Mouse (Mus musculus) left cerebral cortex, adult 11 months (tissue): ENCODE measurements at regions not wholly inside any gene's neighbourhood (a gene's known extent, or its start where the extent isn't known, plus 50 kb on each side); places are given as distances from the start of the nearest gene placed in this dataset.

ENCODE experiments used
- DNase-seq: peaks from one replicate; pipeline ENCODE4 v3.0.0; 2022; ENCODE audit warnings: low spot score

GRCm38 (mm10) chr15:93705109-93705508 lies 109.4 kb upstream of the Prickle1 start:
- no peak for DNase-seq

GRCm38 (mm10) chr15:93701017-93701416 lies 105.3 kb upstream of the Prickle1 start:
- no peak for DNase-seq

- DNase-seq, result no peak
Observed at GRCm38 (mm10) chr15:93699971-93700370, 104.3 kb upstream of the Prickle1 start.

- DNase-seq, result no peak
Observed at GRCm38 (mm10) chr15:93698182-93698822, 102.6 kb upstream of the Prickle1 start.

- no peak for DNase-seq
Observed at GRCm38 (mm10) chr15:93690717-93691116, 95.0 kb upstream of the Prickle1 start.

- DNase-seq, result peak; percentile 73
Observed at GRCm38 (mm10) chr15:93690011-93690410, 94.3 kb upstream of the Prickle1 start.

GRCm38 (mm10) chr15:93686385-93686784 lies 90.7 kb upstream of the Prickle1 start:
- no peak for DNase-seq

- no peak for DNase-seq
Observed at GRCm38 (mm10) chr15:93681602-93682001, 85.9 kb upstream of the Prickle1 start.

- no peak for DNase-seq
Observed at GRCm38 (mm10) chr15:93675624-93676023, 79.9 kb upstream of the Prickle1 start.

- no peak for DNase-seq
Observed at GRCm38 (mm10) chr15:93673976-93674375, 78.3 kb upstream of the Prickle1 start.

- no peak for DNase-seq
Observed at GRCm38 (mm10) chr15:93663876-93664275, 68.2 kb upstream of the Prickle1 start.

- DNase-seq, result no peak
Observed at GRCm38 (mm10) chr15:93662601-93663000, 66.9 kb upstream of the Prickle1 start.

- no peak for DNase-seq
Observed at GRCm38 (mm10) chr15:93661801-93662200, 66.1 kb upstream of the Prickle1 start.

GRCm38 (mm10) chr15:93660952-93661648 lies 65.4 kb upstream of the Prickle1 start:
- DNase-seq, result no peak

- no peak for DNase-seq
Observed at GRCm38 (mm10) chr15:93657171-93657570, 61.5 kb upstream of the Prickle1 start.

GRCm38 (mm10) chr15:93656713-93657112 lies 61.0 kb upstream of the Prickle1 start:
- no peak for DNase-seq

GRCm38 (mm10) chr15:93655743-93656142 lies 60.1 kb upstream of the Prickle1 start:
- no peak for DNase-seq

GRCm38 (mm10) chr15:93655243-93655642 lies 59.6 kb upstream of the Prickle1 start:
- DNase-seq, result no peak

GRCm38 (mm10) chr15:93653378-93653777 lies 57.7 kb upstream of the Prickle1 start:
- DNase-seq, result no peak

- DNase-seq, result no peak
Observed at GRCm38 (mm10) chr15:93650981-93651757, 55.5 kb upstream of the Prickle1 start.

GRCm38 (mm10) chr15:93650009-93650522 lies 54.4 kb upstream of the Prickle1 start:
- DNase-seq, result no peak

- no peak for DNase-seq
Observed at GRCm38 (mm10) chr15:93648646-93649045, 53.0 kb upstream of the Prickle1 start.

- no peak for DNase-seq
Observed at GRCm38 (mm10) chr15:93646820-93647219, 51.1 kb upstream of the Prickle1 start.
